In the genomic region with DNA sequence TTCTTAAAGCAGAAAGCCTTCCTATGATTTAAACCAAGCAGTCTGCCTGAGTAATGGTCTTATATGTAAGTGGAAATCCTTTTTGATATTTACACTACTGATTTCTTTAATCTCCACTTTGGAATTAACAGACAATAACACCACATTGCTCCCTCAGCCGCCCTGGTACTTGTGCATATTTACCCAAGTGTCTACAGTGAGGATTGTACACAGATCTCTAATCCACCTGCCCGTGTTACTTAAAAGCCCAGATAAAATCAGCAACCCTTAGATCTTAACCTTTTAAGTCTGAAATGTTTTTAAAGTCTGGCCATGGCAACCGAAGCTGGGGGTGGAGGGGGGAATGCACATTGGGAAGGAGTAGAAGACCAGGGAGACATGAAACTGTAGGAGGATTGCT, we compare ENCODE assay signal across 16 mouse cellular contexts.
"Had no signal": no experiment of that assay in that cellular context is flagged by ENCODE, and none has a peak within 500 bp of the region (broad histone marks: within the 10 kb centered on the region; RNA-seq: fewer than 3 reads in every experiment).

No protein-coding gene starts in this region.

- H3K9me3 ChIP-seq: kidney, embryonic 15.5 days; liver, embryonic 13.5 days; midbrain, embryonic 12.5 days; neural tube, embryonic 12.5 days had no signal

- H3K4me1 ChIP-seq: liver, embryonic 13.5 days had no signal

- H3K4me3 ChIP-seq: kidney, embryonic 15.5 days; liver, embryonic 13.5 days; midbrain, embryonic 12.5 days; neural tube, embryonic 12.5 days had no signal

- H3K27ac ChIP-seq: kidney, embryonic 15.5 days; liver, embryonic 13.5 days; midbrain, embryonic 12.5 days; neural tube, embryonic 12.5 days had no signal

- H3K9ac ChIP-seq: kidney, embryonic 15.5 days; liver, embryonic 13.5 days; liver, postnatal 0 days; midbrain, embryonic 12.5 days; neural tube, embryonic 12.5 days had no signal

- H3K4me2 ChIP-seq: kidney, embryonic 15.5 days; liver, embryonic 13.5 days; midbrain, embryonic 12.5 days; neural tube, embryonic 12.5 days had no signal

- H3K27me3 ChIP-seq: kidney, embryonic 15.5 days; liver, embryonic 13.5 days had no signal

- ATAC-seq: intestine, embryonic 16.5 days; liver, postnatal 0 days had no signal

- H3K36me3 ChIP-seq: kidney, embryonic 15.5 days; liver, embryonic 13.5 days; midbrain, embryonic 12.5 days; neural tube, embryonic 12.5 days had no signal

- DNase-seq: kidney, adult 2 months; kidney, postnatal 36 days; left cerebral cortex, postnatal 4 days; liver; liver, embryonic 13.5 days; liver, postnatal 0 days; lung, postnatal 36 days; retina, postnatal 1 day; right cerebral cortex, postnatal 4 days; spleen, adult 18-20 months; thymus, adult 2 months; thymus, postnatal 25 days had no signal
